Mouse (Mus musculus): ENCODE data around the gene Wdr19.

DNA sequence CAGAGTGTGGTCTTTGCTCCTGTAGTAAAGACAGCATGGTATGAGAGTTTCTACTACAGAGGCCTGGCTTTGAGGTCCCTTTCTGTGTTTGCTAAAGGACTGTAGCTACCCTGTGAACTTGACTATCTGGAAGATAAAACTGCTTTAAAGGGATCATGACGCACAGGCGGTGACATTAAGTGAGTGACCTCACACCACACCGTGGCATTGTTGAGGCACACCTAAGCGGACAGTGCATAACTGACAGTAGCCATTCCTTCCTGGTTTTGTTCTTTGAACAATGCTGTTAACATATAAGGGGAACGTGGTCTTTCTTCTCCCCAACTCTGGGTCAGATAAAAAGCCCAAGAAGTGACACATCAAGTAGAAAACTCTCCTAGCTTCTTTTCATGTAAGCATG, 24.6 kb downstream of the Wdr19 start:
- no peak for TF ChIP-seq CTCF (conservative IDR thresholded peaks at IDR 0.05; ENCODE audit: insufficient read depth, insufficient read length, low read depth, low read length)
- TF ChIP-seq POLR2A (IDR thresholded peaks at IDR 0.05; ENCODE audit: low read depth, low read length), result no peak
